Mouse (Mus musculus) ovary, postnatal 10 days (tissue): ENCODE data around the gene Rapgef2.

Experiments used
- DNase-seq: peaks from one replicate; pipeline ENCODE4 v3.0.0; 2022; ENCODE audit warnings: low spot score

Gene Rapgef2

DNA sequence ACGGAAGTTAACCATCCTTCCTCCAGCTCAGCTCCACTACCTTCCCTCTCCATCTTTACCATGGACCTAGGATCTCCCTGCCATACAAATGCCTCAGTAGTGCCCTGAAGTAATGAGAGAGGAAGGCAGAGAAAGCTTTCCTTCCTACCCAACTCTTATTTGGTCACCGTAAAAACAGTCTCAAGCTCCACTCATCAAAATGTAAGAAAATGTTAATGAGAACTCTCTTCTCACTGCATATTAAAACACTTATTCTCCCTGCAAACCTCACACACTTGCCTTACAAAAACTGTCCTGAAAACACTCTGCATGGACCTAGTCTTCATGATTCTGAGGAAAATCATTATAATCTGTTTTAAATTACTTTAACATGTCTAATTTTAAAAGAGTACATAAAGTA is 118.7 kb downstream of the Rapgef2 start:
- no peak for DNase-seq

DNA sequence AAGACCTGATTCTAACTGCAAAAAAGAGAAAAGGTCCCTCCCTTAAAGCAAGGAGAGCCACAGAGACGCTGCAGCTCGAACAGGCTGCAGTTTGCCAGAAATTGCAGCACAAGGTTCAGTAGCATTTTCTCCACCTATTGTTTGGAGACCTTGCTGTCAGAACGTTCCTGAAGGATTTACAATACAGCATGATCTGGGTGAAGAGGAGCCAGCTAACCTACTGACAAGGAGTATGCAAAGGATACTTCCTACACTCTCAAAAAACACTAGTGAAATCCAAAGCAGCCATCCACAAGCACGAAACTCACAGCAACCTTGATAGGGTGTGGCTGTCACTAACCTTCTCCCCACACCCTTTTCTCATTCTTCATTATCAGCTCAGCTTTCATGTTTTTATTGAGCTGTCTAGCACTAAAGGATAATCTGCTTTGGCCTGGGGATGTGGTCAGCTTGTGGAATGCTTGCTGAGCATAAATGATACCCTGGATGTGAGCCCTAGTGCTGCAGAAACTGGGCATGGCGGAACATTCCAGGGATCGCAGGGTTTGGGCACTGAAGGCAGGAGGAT is 124.4 kb downstream of the Rapgef2 start:
- DNase-seq: no peak

DNA sequence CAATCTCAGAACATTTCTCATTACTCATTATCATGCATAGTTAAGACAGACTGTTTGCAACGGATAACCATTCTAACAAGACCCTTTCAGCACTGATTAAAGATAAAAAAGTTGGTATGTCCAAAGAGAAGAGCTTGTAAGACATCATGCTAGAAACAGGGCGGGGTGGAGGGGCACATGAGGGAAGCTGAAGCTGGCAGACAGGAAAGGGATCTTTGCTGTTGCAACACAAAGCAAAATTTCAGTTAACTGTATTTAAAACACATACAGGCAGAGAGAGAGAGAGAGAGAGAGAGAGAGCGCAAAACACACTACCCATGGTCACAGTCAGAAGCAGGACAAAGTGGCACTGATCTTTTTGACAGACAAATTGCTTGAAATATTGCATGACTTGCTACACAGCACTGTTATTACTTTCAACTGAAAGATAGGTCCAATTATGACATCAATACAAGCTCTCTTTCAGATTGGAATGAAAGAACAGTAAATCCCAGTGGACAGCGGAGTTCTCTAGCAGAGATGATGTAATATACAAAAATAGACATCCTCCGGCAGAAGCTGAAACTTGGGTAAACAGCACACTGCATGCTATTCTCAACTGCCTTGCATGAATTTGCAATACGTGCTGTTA is 125.1 kb downstream of the Rapgef2 start:
- DNase-seq: no peak

DNA sequence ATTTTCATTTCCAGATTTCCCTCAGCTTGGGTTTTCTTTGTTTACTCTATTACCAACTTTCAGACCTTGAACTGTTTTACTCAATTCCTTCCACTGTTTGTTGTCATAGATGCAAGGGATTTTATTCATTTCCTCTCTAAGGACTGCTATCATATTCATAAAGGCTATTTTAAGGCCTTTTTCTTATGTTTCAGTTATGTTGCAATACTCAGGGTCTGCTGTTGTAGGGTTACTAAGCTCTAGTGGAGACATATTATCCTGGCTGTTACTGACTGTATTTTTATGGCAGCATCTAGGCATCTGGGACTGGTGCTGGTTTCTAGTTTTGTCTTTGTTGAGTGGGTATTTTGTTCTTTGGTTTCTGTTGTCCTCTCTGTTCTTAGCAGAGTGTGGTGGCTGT is 128.1 kb downstream of the Rapgef2 start:
- DNase-seq: no peak

DNA sequence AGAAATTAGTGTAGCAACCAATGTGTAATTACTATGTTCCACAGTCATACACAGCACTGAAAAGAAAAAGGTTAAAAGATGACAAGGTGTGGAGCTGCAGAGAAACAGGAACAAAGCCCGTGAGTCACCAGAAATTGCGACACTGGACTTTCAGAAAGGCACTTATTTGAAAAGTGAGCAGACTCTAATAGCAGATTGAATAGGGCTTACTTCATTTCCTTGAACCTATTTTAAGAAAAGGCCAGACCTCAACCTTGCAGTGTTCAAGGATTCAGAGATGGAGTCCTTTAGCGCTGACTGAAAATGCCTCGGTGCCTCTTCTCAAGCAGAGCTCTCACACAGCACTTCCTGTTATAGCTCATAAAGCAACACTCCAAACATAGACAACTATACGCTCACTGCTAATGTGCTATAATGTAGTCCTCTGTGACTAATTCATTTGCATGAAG is 133.3 kb downstream of the Rapgef2 start:
- no peak for DNase-seq

DNA sequence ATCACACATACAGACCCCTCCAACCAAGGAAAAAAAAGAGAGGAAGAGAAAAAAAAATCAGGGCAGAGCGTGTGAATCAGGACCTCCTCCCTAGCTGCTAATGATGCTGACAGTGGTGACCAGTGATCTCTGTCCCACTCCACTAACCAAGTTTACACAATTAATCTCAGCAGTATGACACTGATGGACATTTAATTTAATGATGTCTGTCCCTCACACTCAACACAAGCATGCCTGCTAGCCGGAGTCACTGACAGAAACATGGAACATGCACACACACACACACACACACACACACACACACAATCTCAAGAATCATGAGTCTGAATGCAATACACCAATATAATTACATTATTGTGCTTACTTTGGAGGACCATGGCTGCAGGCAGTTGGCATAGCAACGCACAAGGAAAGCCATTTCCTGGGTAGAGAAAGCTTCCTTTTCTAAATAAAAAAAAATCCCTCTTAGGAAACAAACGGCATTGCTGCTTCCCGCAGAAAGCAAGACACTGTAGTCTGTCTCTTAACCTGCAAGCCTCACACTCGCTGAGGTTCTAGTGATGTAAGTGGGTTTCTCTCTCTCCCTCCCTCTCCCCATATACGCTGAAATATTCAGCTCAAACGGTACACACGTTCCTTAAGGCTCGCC is 140.8 kb downstream of the Rapgef2 start:
- DNase-seq: no peak

DNA sequence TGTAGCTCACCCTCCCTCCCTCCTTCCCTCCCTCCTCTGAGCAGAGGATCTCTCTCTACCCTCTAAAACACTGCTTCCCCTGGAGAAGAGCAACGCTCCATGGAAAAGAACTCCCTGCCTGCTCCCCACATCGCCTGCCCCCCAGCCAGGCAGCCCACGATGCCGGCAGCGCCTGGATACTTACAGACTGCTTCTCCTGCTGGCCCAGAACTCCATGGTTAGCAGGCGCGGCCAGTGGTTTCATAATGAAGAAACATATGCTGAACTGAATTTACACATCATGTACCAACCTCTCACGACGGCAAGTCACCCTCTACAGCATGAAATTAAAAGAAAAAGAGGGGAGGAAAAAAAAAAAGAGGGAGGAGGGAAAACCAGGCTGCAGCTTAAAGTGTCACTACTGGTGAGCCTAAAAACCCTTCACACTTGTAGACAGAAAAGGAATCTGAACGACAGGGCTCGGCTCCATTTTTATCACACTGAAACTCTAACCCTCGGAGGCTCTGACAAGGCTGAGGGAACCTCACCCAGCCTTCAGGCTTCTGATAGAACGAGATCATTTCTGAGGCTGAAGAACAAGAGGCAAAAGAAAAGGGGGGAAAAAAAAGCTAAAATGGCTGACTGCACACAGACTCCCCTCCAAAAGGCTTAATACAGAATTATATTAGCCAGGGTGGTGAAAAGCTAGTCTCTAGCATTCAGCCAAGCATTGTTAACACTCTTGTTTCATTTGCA is 141.5 kb downstream of the Rapgef2 start:
- DNase-seq: no peak

DNA sequence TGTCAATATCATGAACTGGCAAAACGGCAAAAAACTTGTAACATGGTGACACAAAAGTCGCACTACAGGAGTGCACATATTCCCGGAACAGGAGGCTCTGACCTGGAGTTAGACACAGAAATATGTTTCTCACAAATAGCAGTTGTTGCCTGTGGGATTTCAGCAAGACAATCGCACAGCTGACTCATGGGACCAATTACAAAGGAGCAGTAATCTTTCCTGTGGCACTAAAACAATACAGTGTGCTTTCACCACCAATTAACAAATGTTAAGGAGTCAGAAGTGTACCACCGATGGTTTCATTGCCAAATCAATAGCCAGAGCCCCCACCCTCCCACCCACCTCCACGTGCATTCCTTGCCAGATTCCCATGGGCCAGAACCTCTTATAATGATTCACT is 142.2 kb downstream of the Rapgef2 start:
- DNase-seq: no peak

DNA sequence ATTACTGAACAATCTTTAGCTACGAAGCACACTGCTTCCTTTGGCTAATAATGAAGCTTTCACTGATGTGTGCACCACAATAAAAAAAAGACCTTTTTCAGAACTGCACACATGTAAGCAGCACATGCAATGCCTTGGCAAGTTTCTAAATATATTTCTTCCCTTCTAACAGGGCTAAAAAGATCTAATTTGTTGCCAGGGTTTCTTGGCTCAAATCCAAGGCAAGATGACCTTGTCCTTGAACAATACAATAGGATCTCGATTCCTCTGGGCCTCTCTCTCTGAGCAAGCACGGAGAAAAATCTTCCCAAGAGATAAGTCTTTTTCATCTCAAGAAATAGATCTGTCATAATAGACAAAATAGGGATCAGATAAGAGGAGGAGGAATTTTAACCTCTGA is 147.1 kb downstream of the Rapgef2 start:
- no peak for DNase-seq

DNA sequence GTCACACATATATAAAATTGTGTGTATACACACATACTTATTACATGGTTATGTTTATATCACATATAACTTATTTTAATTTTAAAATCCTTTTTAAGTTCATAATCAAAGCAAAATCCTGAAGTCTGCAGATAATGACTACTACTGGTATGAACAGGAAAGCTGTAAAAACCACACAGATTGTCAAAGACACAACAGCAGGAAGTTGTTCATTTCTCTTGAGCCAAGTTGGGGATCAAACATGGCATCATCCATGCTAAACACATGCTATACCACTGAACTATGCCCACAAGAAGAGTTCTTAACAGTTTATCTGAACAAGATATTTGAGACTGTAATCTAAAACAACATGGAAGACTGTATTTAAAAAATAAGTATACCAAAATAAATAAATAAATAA is 147.7 kb downstream of the Rapgef2 start:
- no peak for DNase-seq

DNA sequence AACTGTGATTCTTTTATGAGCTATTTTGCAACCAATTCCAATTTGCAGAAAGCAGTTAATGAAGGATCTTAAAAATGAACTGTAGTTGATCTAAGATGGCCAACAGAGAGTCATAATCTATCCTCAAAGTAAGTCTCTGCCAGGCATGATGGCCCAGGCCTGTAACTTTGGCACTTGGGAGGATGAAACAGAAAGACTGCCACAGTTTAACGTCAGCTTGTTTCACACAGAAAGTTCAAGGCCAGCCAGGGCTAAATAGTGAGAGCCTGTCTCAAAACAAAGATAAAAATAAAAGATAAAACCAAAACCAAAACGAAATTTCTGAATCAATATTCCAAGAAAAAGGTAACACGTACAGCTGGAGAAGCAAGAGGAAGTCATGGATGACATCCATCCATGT is 155.3 kb downstream of the Rapgef2 start:
- DNase-seq: no peak

DNA sequence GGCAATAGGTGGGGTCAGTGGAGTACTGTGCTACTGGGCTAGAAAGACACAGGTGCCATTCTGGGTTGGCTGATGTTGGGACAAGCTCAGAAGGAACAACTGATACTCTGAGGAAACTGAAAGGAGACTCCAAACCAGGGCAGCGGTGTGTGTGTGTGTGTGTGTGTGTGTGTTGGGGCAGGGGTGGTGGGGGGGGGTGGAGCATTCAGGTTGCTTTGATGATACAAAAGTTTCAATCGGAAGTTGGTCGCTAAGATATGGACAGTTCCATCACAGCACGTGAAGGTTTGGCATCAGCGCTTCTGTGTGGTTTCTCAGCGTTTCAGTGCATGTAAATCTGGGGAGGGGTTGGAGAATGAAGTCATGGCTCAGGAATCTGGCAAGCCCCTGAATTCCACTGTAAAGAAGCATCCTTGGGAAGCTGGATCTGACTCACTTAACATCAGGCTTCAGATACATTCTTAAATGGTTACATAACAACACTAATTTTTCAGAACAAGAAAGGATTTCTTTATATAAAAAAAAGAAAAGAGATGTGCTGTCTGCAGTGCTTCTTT is 157.2 kb downstream of the Rapgef2 start:
- DNase-seq: no peak

DNA sequence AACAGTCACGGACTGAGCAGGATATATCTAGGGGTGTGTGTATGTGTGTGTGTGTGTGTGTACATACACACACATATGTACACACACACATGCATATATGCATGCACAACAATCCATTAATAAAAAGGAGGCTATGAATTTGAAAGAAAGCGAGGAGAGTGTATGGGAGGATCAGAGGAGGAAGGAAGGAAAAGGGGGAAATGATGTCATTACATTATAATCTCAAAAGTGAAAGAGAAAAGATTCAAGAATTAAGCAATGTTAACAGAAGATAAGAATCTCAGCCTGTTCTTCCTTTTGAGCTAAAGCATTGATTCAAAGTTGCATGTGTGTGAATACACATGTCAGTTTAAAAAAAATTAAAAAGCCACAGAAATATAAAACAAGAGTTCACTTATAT is 158.5 kb downstream of the Rapgef2 start:
- DNase-seq: no peak

DNA sequence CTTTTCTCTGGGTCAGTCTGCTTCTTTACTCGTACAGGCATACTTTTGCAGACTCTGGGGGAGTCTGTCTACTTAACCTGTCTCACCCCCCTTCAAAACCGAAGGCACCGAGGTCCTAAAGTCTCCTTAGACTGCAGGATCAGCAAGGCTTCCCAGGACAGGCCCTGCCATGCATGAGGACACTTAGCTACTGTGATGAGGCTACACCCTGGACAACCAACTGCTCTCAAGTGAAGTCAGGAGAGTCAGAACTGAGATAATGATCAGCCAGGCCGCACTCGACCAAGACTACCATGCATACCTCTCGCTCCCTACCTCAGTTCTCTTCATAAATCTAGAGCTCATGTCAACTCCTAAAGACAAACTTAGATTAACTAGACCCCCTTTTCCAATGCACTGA is 159.5 kb downstream of the Rapgef2 start:
- DNase-seq: no peak

DNA sequence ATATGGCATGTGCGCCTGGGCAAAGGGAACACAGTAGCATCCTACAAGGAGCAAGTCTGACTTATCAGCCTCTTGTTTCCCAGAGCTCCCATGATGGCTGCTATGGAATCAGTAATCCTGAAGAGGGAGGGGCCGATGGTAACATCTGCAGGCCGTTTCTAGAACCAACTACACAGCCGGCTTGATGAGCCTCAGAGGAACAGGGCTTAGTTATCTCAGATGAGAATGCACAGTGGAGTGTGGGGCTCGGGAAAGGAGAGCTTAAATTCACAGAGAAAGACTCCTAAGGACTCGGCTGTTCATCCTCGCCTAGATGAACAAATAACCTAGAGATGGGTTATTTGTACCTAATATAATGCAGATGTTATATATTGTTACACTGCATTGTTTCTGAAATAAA is 164.9 kb downstream of the Rapgef2 start:
- no peak for DNase-seq

DNA sequence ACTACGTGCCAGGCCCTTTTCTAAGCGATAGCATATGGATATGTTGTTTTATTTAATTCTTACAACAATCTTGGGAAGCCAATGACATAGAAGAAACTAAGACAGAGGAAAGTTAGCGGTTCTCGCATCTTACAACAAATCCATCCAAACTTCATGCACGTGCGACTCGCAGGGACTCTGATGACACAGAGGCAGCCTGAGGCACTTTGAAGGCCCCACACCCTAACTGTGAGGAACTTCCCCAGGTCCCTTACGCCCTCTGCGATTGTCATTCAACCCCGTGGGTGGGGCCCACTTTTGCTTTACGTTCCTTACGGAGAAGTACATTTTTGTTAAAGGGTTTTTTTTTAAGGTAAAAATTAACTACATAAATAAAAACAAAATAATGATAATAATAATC is 166.3 kb downstream of the Rapgef2 start:
- no peak for DNase-seq

DNA sequence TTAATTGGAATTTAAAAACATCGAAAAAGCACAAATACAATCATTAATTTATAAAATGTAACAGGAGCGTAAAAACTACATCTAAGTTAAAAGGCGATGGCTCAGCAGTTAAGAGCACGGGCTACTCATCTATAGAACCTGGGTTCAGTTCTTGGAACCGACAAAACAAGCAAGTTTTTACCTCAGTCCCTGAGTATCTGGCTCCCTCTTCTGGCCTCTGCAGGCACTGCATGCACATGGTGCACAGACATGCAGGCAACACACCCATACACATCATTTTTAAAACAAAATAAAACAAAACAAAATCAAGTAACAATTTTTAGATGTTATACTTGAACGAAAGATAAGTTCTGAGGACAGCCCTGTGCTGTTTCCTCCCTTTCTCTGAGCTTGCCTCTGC is 176.2 kb downstream of the Rapgef2 start:
- DNase-seq: no peak

DNA sequence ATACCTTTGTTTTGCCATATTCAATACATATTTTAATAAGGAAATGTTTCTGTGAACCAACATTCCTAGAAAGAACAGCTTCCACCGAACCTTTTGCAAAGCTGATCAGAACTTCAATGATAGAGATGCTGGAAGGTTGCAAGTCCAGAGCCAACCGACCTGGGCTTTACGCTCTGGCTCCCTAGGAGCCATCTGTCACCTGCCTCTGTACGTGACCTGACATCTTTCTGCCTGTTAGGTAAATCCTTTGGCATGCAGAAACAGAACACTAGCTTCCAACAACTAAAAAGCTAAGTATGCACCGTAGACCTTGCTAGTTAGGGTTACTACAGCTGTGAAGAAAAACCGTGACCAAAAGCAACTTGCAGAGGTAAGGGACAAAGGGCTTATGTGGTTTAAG is 178.1 kb downstream of the Rapgef2 start:
- DNase-seq: no peak

DNA sequence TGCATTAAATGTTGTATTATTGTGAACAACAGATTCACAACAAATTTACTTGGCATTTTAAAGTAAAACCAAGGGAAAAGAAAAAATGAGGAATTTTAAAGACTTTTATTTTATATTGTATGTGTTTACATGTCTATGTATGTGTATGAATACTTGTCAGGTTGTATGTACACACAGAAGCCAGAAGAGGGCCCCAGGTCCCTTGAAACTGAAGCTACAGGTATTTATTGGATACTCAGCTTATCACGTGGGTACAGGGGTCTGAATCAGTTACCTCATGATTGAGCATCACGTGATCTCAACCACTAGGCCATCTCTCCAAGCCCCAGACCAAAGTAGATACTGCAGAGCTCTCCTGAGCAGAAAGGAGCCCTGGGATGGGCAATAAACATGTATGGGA is 180.0 kb downstream of the Rapgef2 start:
- no peak for DNase-seq

DNA sequence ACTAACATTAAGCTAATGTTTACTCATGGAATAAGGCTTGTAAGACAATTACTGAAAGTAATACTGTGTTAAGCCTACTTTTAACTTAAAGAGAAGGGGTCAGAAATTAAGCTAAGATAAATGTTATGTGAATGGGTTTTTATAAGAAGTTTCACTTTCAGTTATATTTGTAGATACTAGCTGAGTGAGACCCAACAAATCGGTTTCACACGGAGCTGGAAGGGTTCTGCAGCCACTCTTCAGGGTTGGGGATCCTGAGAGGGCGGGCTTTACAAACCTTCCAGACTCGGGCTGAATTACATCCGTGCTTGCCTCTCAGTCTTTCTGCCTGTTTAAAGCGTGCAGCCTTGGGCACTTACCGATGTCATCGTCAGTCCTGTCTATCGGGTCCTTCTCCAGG is 182.7 kb downstream of the Rapgef2 start:
- no peak for DNase-seq

DNA sequence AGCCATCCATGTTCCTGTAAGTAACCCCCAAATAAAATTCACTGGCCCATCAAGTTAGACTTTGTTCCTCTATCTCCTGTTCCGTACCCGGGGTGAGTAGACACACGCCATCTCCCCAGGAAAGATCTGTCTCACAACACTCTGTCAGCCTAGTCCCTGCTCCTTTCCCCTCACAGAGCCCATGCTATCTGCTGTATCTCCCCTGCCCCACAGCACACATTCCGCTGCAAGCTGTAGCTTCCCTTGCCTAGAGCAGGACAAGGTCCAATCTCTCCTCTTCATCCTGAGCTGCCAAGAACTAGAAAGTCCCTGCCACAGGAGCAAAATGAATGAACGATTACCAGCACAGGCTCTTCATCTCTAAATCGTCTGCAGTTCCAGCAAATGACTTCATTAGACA is 184.6 kb downstream of the Rapgef2 start:
- no peak for DNase-seq

DNA sequence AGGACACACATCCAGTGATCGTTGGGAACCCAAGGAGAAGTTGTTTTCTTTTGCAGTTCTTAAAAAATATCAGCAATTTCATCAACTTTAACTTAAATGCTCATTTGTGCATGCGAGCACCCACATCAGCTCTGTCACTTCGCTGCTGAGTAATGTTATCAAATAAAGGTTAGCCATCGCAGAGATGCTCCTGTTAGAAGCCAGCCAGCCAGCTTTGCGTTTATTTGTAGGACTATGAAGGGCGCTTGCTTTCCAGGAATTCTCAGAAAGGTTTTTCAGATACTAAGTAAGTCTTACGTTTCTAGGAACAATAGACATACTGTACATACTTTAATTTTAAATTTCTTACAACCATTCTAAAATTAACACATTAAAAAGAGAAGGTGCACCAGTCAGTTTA is 185.5 kb downstream of the Rapgef2 start:
- no peak for DNase-seq

DNA sequence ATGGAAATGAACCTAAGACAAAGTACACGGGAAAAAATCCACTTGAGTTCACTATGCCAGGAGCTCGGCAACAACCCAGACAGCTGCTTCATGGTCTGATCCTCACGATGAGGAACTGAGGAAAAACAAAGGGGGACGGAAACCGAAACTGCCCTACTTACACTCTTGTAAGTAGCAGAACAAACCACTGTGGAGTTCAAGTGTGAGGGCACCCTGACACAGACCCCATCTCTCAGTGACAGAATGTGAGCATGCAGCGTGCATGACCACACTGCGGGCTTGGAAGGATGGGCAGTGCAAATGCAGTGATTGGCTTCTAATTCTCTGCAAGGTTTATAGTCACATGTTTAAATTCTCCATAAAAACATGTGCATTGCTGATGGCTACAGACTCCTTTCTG is 197.2 kb downstream of the Rapgef2 start:
- no peak for DNase-seq
